Mouse (Mus musculus): Measurements from ENCODE around the gene Pola2. TPM values are rescaled to one million over a fixed set of nuclear protein-coding genes. Genes with fewer than 3 reads are reported as not detected.

Gene Pola2
- total RNA-seq, 4 experiments from 2014 or later: 7.8 to 13.5 (median 9.3) TPM

- DNase-seq (ENCODE audit: low spot score): no peak
Observed at GRCm38 (mm10) chr19:5937836-5938406, 26.1 kb downstream of the Pola2 start.

DNA sequence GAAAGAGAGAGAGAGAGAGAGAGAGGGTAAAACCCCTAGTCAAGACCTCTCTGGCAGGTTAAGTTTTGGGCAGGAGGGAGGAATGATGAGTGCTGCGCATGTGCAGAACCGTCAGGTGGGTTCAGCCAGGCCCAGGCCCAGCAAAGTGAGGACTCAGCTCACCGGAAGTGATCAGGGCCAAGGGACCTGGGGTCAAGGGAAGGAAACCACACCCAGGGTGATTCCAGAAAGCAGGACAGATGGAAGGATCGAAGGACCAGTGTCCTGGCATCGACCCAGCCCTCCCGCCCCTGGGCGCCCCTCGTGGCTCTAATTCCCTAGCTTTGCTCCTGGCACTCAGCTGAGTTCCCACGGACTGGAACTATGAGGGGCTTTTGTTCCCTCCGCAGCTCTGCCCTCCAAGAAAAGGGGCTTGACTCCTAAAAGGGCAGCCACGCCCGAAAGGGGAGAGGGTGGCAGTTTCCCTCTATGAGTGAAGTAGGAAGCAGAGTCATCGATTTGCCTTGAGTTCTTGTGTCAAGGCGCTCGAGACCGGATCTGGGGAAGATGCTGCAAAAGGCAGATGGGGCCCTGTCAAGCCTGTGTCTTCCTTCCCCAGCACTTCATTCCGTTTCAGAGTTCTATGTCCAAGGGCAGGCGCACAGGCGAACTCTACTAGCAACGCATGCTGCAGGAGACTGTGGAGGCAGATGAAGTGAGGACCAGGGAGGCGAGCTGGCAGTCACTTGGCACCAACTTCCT is 26.7 kb downstream of the Pola2 start:
- no peak for DNase-seq (ENCODE audit: low spot score)

DNA sequence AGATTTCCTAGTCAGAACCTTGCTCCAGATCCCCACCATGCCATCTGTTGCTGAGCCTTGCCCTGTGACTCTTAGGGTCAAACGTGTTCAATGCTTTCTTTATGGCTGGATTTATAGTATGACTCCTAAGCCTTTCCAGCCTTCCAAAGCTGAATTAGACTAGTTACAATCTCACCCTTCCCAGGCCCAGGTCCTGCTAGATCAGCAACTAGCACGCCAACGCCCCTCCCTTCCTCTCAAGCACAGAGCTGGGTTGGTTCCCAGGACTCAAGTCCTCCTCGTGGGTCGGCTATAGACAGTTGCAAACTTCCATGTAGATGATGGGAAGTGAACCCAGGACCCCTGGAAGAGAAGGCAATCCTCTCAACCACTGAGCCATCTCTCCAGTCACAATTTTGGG is 28.3 kb downstream of the Pola2 start:
- DNase-seq (ENCODE audit: low spot score): no peak

- no peak for DNase-seq (ENCODE audit: low spot score)
Observed at GRCm38 (mm10) chr19:5935266-5935665, 28.7 kb downstream of the Pola2 start.

GRCm38 (mm10) chr19:5929634-5930596 is 34.1 kb downstream of the Pola2 start:
- peak; percentile 77 for DNase-seq (ENCODE audit: low spot score)

- no peak for DNase-seq (ENCODE audit: low spot score)
Observed at GRCm38 (mm10) chr19:5928546-5928945, 35.5 kb downstream of the Pola2 start.

GRCm38 (mm10) chr19:5928104-5928503 is 35.9 kb downstream of the Pola2 start:
- no peak for DNase-seq (ENCODE audit: low spot score)

DNA sequence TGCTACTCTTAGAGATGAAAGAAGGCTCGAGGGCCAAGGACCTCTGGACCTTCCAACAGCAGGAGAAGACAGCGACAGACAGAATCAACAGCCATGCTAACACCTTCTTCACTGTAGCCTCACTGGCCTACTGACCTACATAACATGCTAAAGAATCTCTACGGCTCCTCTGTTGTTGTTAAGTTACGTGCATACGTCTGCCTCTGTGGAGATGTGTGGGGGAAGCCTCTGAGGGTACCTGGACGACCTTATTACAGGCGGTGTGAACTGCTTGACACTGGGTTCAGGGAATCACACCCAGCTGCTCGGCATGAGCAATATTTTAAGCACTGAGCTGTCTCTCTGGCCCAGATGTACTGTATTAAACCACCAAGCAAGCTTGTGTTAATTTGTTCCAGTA is 36.5 kb downstream of the Pola2 start:
- no peak for DNase-seq (ENCODE audit: low spot score)

DNA sequence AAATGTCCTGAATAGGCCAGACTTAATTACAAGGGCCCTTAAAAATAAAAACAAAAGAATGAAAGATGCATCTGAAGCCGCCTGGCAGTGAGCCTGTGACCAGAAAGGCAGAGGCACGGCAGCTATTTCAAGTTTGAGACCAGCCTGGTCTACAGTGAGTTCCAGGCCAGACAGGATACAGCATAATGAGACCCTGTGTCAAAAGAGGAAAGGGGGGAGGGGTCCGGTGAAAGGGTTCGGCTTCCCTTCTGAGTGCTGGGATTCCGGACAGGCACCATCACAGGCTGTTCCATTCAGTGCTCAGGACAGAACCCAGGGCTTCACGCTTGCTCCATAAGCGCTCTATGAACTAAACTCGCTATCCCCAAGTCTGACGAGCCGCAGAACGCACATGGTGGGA is 37.0 kb downstream of the Pola2 start:
- DNase-seq (ENCODE audit: low spot score): no peak

DNA sequence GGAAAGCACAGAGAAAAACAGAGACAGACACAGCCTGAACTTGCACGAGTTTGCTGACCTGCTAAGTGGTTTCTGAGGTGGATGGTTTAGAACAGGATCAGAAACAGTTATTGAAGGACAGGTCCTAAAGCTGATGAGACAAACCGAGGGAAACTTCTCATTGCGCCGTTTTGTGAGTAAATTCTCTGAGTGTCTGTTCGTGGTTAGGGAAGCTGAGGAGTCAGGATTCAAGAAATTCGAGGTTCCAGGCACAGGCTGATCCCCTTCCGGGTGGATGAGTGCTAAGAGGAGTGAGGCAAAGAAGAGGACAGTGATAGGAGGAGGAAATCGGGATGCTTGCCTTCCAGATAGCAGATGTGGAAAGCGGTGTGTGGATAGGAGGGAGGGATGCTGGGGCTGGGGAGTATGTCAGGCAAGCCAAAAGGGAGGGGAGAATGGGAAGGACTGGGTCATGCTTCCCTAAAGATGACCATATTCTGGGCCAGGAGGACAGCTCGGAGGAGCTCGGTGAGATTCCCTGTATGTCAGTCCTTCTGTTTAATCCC is 38.6 kb downstream of the Pola2 start:
- DNase-seq (ENCODE audit: low spot score): no peak

- peak; percentile 97 for DNase-seq (ENCODE audit: low spot score)
Observed at GRCm38 (mm10) chr19:5924713-5925093, 39.3 kb downstream of the Pola2 start, which contains the start of gene Cdc42ep2. Gene Cdc42ep2 (minus strand): TSS chr19:5924816.

DNA sequence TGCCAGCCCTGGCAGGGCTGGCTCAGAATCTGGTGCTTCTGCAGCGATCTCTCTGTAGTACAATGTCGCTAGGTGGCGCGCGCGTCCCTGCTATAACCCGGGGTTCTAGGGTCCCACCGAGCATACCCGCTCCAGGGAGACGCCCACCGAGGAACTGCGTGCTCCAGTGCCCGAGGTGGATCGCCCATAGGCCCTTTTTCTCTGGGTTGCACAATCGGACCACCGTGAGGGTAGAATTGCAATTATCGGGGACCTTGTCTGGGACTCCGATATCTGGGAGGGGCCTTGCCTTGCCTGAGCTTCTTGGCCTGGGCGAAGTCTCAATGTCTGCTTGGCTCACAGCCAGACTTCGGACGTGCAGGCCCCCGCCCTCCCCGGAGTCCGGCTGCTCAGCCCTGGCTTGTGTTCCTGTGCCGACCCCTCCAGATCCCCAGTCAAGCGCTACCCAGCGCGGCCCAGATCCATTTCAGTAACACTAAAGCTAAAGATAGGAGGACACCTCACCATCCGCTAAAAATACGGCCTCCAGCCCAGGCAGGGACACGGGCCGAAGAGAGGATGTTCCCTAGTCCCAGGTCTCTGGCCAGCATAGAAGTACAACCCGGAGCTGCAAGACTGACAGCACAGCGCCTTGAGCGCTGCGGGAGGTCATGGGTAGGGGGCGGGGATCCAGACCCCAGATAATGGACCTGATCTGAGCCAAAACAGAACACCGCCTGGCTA is 39.9 kb downstream of the Pola2 start:
- DNase-seq (ENCODE audit: low spot score): peak; percentile 93

DNA sequence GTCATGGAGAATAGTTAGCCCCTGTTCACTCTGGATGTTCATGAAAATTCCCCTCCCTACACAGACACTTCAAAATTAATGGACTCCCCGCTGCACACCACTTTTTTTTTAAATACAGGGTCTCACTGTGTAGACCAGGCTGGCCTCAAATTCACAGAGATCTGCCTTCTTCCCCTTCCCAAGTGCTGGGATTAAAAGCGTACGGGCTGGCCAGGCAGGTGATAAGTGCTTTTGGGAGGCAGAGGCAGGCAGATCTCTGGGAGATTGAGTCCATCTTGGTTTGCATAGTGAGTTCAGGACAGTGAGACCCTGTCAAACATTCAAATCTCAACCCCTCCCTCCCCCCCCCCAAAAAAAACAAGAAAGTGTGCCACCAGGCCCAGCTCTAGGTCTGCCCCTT is 41.0 kb downstream of the Pola2 start:
- DNase-seq (ENCODE audit: low spot score): no peak

DNA sequence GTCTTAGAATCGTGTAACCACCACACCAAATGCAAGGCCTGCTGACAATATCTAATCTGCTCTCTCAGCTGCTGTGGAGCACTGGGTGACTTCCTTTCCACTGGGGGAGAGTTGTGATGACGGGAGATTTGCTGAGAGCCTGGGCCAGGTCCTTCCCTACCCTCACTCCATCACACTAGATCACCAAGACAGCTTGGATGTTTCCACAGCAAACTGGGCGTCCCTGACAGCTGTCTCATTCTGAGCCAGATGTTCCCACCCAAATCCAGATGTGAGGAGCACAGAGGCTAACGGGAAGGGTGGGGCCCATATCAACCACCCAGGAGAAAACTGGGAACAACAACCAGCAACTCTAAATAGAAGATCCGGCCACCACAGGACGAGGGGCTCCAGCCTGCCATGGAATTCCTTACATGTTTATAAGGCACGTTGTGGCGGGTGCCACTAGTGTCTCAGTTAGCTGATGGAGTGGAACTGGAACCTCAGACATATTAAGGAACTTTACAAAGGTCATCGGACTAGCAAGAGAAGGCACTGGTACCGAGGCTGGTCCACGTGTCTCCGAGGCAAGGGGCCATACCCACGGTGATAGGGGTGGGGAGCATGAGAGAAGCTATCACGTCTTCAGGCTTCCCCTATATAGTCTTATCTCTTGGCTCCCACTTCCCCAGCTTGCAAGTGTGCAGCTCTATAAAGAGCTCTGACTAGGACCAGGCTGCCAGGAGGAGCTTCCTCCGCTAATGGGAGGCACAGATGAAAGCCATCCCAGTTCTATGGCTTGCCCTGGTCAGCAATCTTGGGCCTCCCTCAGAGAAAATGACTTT is 41.7 kb downstream of the Pola2 start:
- DNase-seq (ENCODE audit: low spot score): peak; percentile 76

GRCm38 (mm10) chr19:5921715-5922114 is 42.3 kb downstream of the Pola2 start:
- peak; percentile 50 for DNase-seq (ENCODE audit: low spot score)

DNA sequence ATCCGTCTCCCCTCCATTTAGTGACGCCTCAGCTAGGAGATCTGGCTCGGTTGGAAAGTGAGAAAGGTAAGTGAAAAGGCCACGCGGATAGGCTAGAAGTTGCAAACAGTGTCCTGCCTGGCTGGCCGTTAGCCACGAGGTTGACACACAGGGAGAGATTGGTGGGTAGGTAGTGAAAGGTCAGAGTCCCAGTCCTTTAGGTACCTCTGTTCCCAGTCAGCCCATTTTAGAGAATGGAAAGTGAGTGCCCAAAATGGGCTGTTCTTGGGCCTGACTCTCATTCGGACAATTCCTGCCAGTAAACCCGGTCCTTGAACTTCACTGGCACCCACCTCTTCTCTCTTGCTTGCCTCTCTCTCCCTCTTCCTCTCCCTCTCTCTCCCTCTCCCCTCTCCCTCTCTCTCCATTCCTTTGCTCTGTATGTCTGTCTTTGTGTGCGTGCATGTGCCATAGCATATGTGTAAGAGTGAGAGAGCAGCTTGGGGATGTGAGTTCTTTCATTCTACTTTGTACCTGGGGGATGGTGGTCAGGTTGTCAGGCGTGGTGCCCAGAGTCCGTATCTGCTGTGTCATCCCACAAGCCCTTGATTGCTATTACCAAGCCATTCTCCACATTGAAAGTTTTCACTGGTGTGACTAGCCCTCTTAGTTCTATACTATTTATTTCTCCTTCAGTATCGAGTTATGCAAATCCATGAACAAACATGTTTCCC is 50.8 kb downstream of the Pola2 start, which contains the start of gene Dpf2:
Dpf2 (minus strand) TSS at position 4 of the 713 bp plus-strand sequence.
- no peak for DNase-seq (ENCODE audit: low spot score)

GRCm38 (mm10) chr19:5912103-5913006 is 51.6 kb downstream of the Pola2 start:
- peak; percentile 99 for DNase-seq (ENCODE audit: low spot score)

DNA sequence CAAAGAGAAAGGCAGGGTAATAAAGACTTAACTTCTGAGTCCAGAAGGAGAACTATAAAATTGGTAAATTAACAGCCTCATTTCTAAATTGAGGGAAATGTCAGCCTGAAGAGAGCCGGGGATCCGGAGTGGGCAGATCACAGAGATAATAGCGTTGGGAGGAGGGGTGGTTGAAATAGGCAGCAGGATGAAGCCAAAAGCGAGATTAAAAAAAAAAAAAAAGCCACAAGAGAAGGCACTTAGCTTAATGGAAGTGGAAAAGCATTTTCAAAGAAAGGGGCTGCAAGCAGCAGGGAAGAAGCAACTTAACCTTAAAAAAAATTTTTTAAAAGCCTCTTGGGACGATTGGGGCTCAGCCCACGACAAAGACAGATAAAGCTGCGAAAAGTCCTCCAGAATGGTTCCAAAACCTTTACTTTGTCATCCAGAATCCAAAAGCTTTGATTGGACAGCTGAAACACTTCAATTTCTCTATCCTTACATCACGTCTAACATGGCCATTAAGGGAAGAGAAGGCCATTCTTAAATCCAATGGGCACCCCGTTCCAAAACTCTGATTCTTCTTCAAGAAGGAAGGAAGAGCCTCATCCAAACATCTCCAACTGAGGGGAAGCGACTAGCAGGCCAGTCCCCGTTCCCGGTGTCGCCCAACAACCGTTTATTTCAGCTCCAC is 52.4 kb downstream of the Pola2 start:
- DNase-seq (ENCODE audit: low spot score): no peak
